24 mouse cellular contexts compared by ENCODE assay signal in genomic region chr2:59774374-59774773, GRCm38 (mm10).
DNase-seq lines count a peak whose midpoint lies in the region; ATAC-seq and TF ChIP-seq lines count a peak whose summit lies in the region.
"Had no signal": no experiment of that assay in that cellular context is flagged by ENCODE, and none has a peak within 500 bp of the region (broad histone marks: within the 10 kb centered on the region; RNA-seq: fewer than 3 reads in every experiment).

No protein-coding gene starts in this region.

- peaks cover 18% of the 10 kb centered on the region for H3K36me3 ChIP-seq in lung, embryonic 14.5 days (ENCODE audit: insufficient read depth)
- no peaks in the 10 kb centered on the region for H3K36me3 ChIP-seq in lung, embryonic 16.5 days (ENCODE audit: control insufficient read depth, insufficient read depth, low read length)
- no peaks in the 10 kb centered on the region; the same call in 1 of the 2 replicates for H3K36me3 ChIP-seq in lung, postnatal 0 days (ENCODE audit: insufficient read depth, low read length)
- H3K36me3 ChIP-seq: forebrain, embryonic 12.5 days; G1E had no signal

- no peak overlapping the region for H3K4me3 ChIP-seq in lung, embryonic 14.5 days (ENCODE audit: low read depth, low read length)
- H3K4me3 ChIP-seq in lung, embryonic 16.5 days (ENCODE audit: low read length) = no peak overlapping the region
- no peak overlapping the region for H3K4me3 ChIP-seq in lung, postnatal 0 days (ENCODE audit: low read depth, low read length)
- H3K4me3 ChIP-seq: embryonic facial prominence, embryonic 10.5 days; embryonic facial prominence, embryonic 12.5 days; forebrain, embryonic 10.5 days; forebrain, embryonic 12.5 days had no signal

- WGBS in lung, embryonic 14.5 days = 71% methylated on average over 6 of the region's 6 CpGs
- WGBS in lung, embryonic 16.5 days = 68% methylated on average over 6 of the region's 6 CpGs
- WGBS in lung, postnatal 0 days = 58% methylated on average over 6 of the region's 6 CpGs

- H3K4me2 ChIP-seq in lung, embryonic 14.5 days = no peak overlapping the region
- no peak overlapping the region for H3K4me2 ChIP-seq in lung, embryonic 16.5 days (ENCODE audit: low read depth, low read length)
- H3K4me2 ChIP-seq in lung, postnatal 0 days (replicated peaks; ENCODE audit: low read depth, low read length) = no peak overlapping the region
- H3K4me2 ChIP-seq: embryonic facial prominence, embryonic 12.5 days; forebrain, embryonic 12.5 days had no signal

- ATAC-seq in lung, embryonic 14.5 days (ENCODE audit: insufficient read depth) = no peak
- no peak for ATAC-seq in lung, embryonic 16.5 days (ENCODE audit: low read depth)
- ATAC-seq in lung, postnatal 0 days = no peak
- ATAC-seq: activated CD4-positive, CD25-positive, alpha-beta regulatory T cell, adult 4 months; forebrain, embryonic 14.5 days; forebrain, embryonic 16.5 days; Patski had no signal

- TF ChIP-seq CTCF in lung, embryonic 14.5 days (IDR thresholded peaks at IDR 0.05; ENCODE audit: low read depth) = no peak
- TF ChIP-seq CTCF in lung, postnatal 0 days (IDR thresholded peaks at IDR 0.05) = no peak

- no peaks in the 10 kb centered on the region for H3K9me3 ChIP-seq in lung, embryonic 14.5 days (ENCODE audit: low read depth, low read length)
- no peaks in the 10 kb centered on the region for H3K9me3 ChIP-seq in lung, embryonic 16.5 days (ENCODE audit: control insufficient read depth, low read length)
- no peaks in the 10 kb centered on the region for H3K9me3 ChIP-seq in lung, postnatal 0 days (ENCODE audit: low read length)
- H3K9me3 ChIP-seq: embryonic facial prominence, embryonic 10.5 days; embryonic facial prominence, embryonic 12.5 days; forebrain, embryonic 10.5 days; forebrain, embryonic 12.5 days; G1E had no signal

- no peaks in the 10 kb centered on the region for H3K27me3 ChIP-seq in lung, embryonic 14.5 days (ENCODE audit: insufficient read depth, low read length)
- H3K27me3 ChIP-seq in lung, embryonic 16.5 days (ENCODE audit: control insufficient read depth, insufficient read depth, low read depth, low read length) = no peaks in the 10 kb centered on the region
- H3K27me3 ChIP-seq in lung, postnatal 0 days (replicated peaks; ENCODE audit: insufficient read depth, low read length) = no peaks in the 10 kb centered on the region
- H3K27me3 ChIP-seq: embryonic facial prominence, embryonic 12.5 days; forebrain, embryonic 12.5 days; Patski had no signal

- H3K4me1 ChIP-seq in lung, embryonic 14.5 days (ENCODE audit: insufficient read depth) = peaks cover 13% of the 10 kb centered on the region
- H3K4me1 ChIP-seq in lung, embryonic 16.5 days (replicated peaks; ENCODE audit: control insufficient read depth, insufficient read depth, low read length) = peaks cover 20% of the 10 kb centered on the region
- H3K4me1 ChIP-seq in lung, postnatal 0 days (ENCODE audit: insufficient read depth, low read depth, low read length) = peaks cover 11% of the 10 kb centered on the region; the same call in 1 of the 2 replicates

- no peak for TF ChIP-seq EP300 in lung, postnatal 0 days (IDR thresholded peaks at IDR 0.05)

- DNase-seq in lung, embryonic 14.5 days = no peak
- no peak for DNase-seq in lung, adult 18-20 months
- DNase-seq in lung, postnatal 0 days (ENCODE audit: low spot score) = no peak
- peak; percentile 81 for DNase-seq in fat pad, adult 2 months (ENCODE audit: extremely low read depth, low read depth, low spot score)
- DNase-seq in layer of hippocampus, postnatal 25 days (ENCODE audit: extremely low spot score in 1 of 2, low spot score in 1 of 2) = no peak
- DNase-seq in urinary bladder, postnatal 10 days (ENCODE audit: low spot score) = no peak
- DNase-seq: adrenal gland, adult 8-10 months; adrenal gland, postnatal 14 days; adrenal gland, postnatal 36 days; cerebellum, adult 11-12 months; cerebellum, adult 2 months; cerebellum, adult 9-10 months; cerebellum, postnatal 10 days; cerebellum, postnatal 25 days had no signal

- peak overlapping the region; percentile 75 for H3K27ac ChIP-seq in lung, embryonic 14.5 days (ENCODE audit: low read depth)
- peak overlapping the region; percentile 64 for H3K27ac ChIP-seq in lung, embryonic 16.5 days (ENCODE audit: low read length)
- no peak overlapping the region for H3K27ac ChIP-seq in lung, postnatal 0 days (ENCODE audit: low read length)
- H3K27ac ChIP-seq: embryonic facial prominence, embryonic 10.5 days; embryonic facial prominence, embryonic 12.5 days; forebrain, embryonic 10.5 days; forebrain, embryonic 12.5 days had no signal

- H3K9ac ChIP-seq in lung, embryonic 14.5 days = no peak overlapping the region
- H3K9ac ChIP-seq in lung, embryonic 16.5 days (ENCODE audit: low read length) = no peak overlapping the region
- no peak overlapping the region for H3K9ac ChIP-seq in lung, postnatal 0 days (replicated peaks; ENCODE audit: low read depth)
- H3K9ac ChIP-seq: embryonic facial prominence, embryonic 12.5 days; forebrain, embryonic 12.5 days had no signal
